Mouse (Mus musculus) heart, embryonic 16.5 days (tissue): ENCODE measurements at regions not wholly inside any gene's neighbourhood (a gene's known extent, or its start where the extent isn't known, plus 50 kb on each side); places are given as distances from the start of the nearest gene placed in this dataset.
"Not testable (repeated sequence)": the region's sequence is repeated elsewhere in the genome, so short reads cannot be mapped to it uniquely, and the experiment has no call there.

ENCODE experiments used
- ATAC-seq: fragments of 200-750 bp; cut with Nextera tagmentation; replicated peaks from 2 replicates; pipeline ENCODE4 v1.8.0; 2017; ENCODE audit warnings: moderate number of reproducible peaks; ENCODE audit not compliant: insufficient read depth, low FRiP score; ENCODE audit errors: extremely low read depth
- H3K27ac ChIP-seq: fragments of 300-500 bp; sonication (generic); 2 replicates; pipeline ENCODE4 v1.5.1; 2014; ENCODE audit warnings: mild to moderate bottlenecking, low read length, control low read depth, moderate library complexity
- H3K27me3 ChIP-seq: fragments of 300-500 bp; sonication (generic); 2 replicates; pipeline ENCODE4 v1.6.1; 2014; ENCODE audit warnings: low read length, mixed read lengths; ENCODE audit not compliant: control insufficient read depth, insufficient read depth
- H3K36me3 ChIP-seq: fragments of 300-500 bp; sonication (generic); 2 replicates; pipeline ENCODE4 v1.6.1; 2014; ENCODE audit not compliant: control insufficient read depth, insufficient read depth
- H3K4me1 ChIP-seq: fragments of 300-500 bp; sonication (generic); 2 replicates; pipeline ENCODE4 v1.6.1; 2014; ENCODE audit warnings: low read length, mixed read lengths; ENCODE audit not compliant: control insufficient read depth, insufficient read depth
- H3K4me2 ChIP-seq: fragments of 300-500 bp; sonication (generic); 2 replicates; pipeline ENCODE4 v1.6.1; 2014; ENCODE audit warnings: low read depth, mild to moderate bottlenecking, control low read depth, low read length
- H3K4me3 ChIP-seq: fragments of 300-500 bp; sonication (generic); 2 replicates; pipeline ENCODE4 v1.5.1; 2014; ENCODE audit warnings: mild to moderate bottlenecking, control low read depth, low read length
- H3K9ac ChIP-seq: fragments of 300-500 bp; sonication (generic); 2 replicates; pipeline ENCODE4 v1.6.1; 2014; ENCODE audit warnings: low read length, control low read depth
- H3K9me3 ChIP-seq: fragments of 300-500 bp; sonication (generic); replicated peaks from 2 replicates; pipeline ENCODE4 v1.6.1; 2016; ENCODE audit warnings: low read length; ENCODE audit not compliant: control insufficient read depth
- WGBS: fragments of 180-500 bp; shearing (Covaris S2); extraction: QIAGEN DNeasy Blood & Tissue Kit; methylation state at CpG from one replicate; pipeline ENCODE4 v1.1.7; 2014; 5-methylcytosine and 5-hydroxymethylcytosine counted together

- H3K36me3 ChIP-seq, H3K9ac ChIP-seq, H3K27ac ChIP-seq, H3K4me1 ChIP-seq, H3K27me3 ChIP-seq, H3K9me3 ChIP-seq, H3K4me3 ChIP-seq, H3K4me2 ChIP-seq, ATAC-seq: not testable (repeated sequence)
- 45% methylated on average over 9 of the region's 13 CpGs for WGBS
Measured at GRCm38 (mm10) chrX:75734628-75735302, 140.2 kb downstream of the Pls3 start.

GRCm38 (mm10) chrX:75733651-75734050, 141.3 kb downstream of the Pls3 start:
- not testable (repeated sequence) for H3K4me1 ChIP-seq, H3K36me3 ChIP-seq, ATAC-seq, H3K9me3 ChIP-seq, H3K4me2 ChIP-seq, H3K27me3 ChIP-seq, H3K27ac ChIP-seq, H3K4me3 ChIP-seq, H3K9ac ChIP-seq
- 75% methylated on average over 11 of the region's 11 CpGs for WGBS

- 63% methylated on average over 8 of the region's 12 CpGs for WGBS
- not testable (repeated sequence) for H3K9me3 ChIP-seq, H3K36me3 ChIP-seq, H3K4me1 ChIP-seq, H3K27me3 ChIP-seq, H3K4me3 ChIP-seq, H3K27ac ChIP-seq, H3K4me2 ChIP-seq, H3K9ac ChIP-seq, ATAC-seq
Measured at GRCm38 (mm10) chrX:75729791-75730190, 145.2 kb downstream of the Pls3 start.

- H3K4me3 ChIP-seq = no peak overlapping the region
- H3K4me1 ChIP-seq = no peaks in the 10 kb centered on the region
- no peaks in the 10 kb centered on the region for H3K9me3 ChIP-seq
- no peak overlapping the region for H3K4me2 ChIP-seq
- no peak overlapping the region for H3K27ac ChIP-seq
- whole genome bisulfite sequencing = 74% methylated on average over 4 of the region's 4 CpGs
- 0 out of 2 replicates have a peak, but pooled peaks cover 4% of the 10 kb centered on the region for H3K36me3 ChIP-seq
- ATAC-seq = no peak
- no peaks in the 10 kb centered on the region for H3K27me3 ChIP-seq
- no peak overlapping the region for H3K9ac ChIP-seq
Measured at GRCm38 (mm10) chrX:75728507-75728906, 146.5 kb downstream of the Pls3 start.

- 66% methylated on average over 21 of the region's 39 CpGs for WGBS
- H3K4me2 ChIP-seq, ATAC-seq: not testable (repeated sequence)
Measured at GRCm38 (mm10) chrX:75723542-75723941, 145.5 kb upstream of the Rab39b start.

GRCm38 (mm10) chrX:75699949-75700348, 121.9 kb upstream of the Rab39b start:
- ATAC-seq = no peak
- Histone ChIP-seq H3K9me3 (no peaks in the 10 kb centered on the region; the same call in 1 of the 2 replicates), H3K27ac (no peak overlapping the region), H3K36me3 (no peaks in the 10 kb centered on the region), H3K9ac (no peak overlapping the region), H3K4me3 (no peak overlapping the region), H3K27me3 (no peaks in the 10 kb centered on the region), H3K4me1 (no peaks in the 10 kb centered on the region), H3K4me2 (no peak overlapping the region)
- WGBS = 30% methylated on average over 1 of the region's 1 CpGs

More at GRCm38 (mm10) chrX:75723542-75723941, 145.5 kb upstream of the Rab39b start:
- H3K27me3 ChIP-seq, H3K9ac ChIP-seq, H3K9me3 ChIP-seq, H3K36me3 ChIP-seq, H3K4me3 ChIP-seq, H3K4me1 ChIP-seq, H3K27ac ChIP-seq: not testable (repeated sequence)

- ATAC-seq, H3K27ac ChIP-seq, H3K9ac ChIP-seq, H3K4me1 ChIP-seq, H3K27me3 ChIP-seq, H3K4me3 ChIP-seq, H3K9me3 ChIP-seq, H3K4me2 ChIP-seq, H3K36me3 ChIP-seq: not testable (repeated sequence)
- 94% methylated on average over 8 of the region's 8 CpGs for WGBS
Measured at GRCm38 (mm10) chrX:75675271-75675670, 97.2 kb upstream of the Rab39b start.

GRCm38 (mm10) chrX:75673920-75674665, 96.1 kb upstream of the Rab39b start:
- Histone ChIP-seq H3K27ac (no peak overlapping the region), H3K9me3 (no peaks in the 10 kb centered on the region; the same call in 1 of the 2 replicates), H3K4me3 (peak overlapping the region; percentile 50), H3K27me3 (no peaks in the 10 kb centered on the region), H3K4me1 (no peaks in the 10 kb centered on the region), H3K36me3 (no peaks in the 10 kb centered on the region), H3K4me2 (peak overlapping the region; percentile 56), H3K9ac (0 out of 2 replicates have a peak overlapping the region, but pooled peaks have one; percentile 37)
- 10% methylated on average over 23 of the region's 23 CpGs for WGBS
- peak; percentile 93 for ATAC-seq

GRCm38 (mm10) chrX:75673586-75673919, 95.5 kb upstream of the Rab39b start:
- no peak overlapping the region for H3K27ac ChIP-seq
- H3K4me1 ChIP-seq = no peaks in the 10 kb centered on the region
- H3K4me2 ChIP-seq = peak overlapping the region; percentile 51
- ATAC-seq = no peak
- H3K4me3 ChIP-seq = peak overlapping the region; percentile 35
- H3K9me3 ChIP-seq = no peaks in the 10 kb centered on the region; the same call in 1 of the 2 replicates
- no peaks in the 10 kb centered on the region for H3K36me3 ChIP-seq
- 61% methylated on average over 13 of the region's 13 CpGs for WGBS
- no peaks in the 10 kb centered on the region for H3K27me3 ChIP-seq
- H3K9ac ChIP-seq = peak overlapping the region; percentile 37; the same call in 1 of the 2 replicates
